Mouse (Mus musculus): Measurements from ENCODE around the gene Slc16a4. TPM values are rescaled to one million over a fixed set of nuclear protein-coding genes. Genes with fewer than 3 reads are reported as not detected.

Slc16a4 gene
- total RNA-seq, 2 experiments from 2014 or later, result 0.87 to 2.7 TPM

DNA sequence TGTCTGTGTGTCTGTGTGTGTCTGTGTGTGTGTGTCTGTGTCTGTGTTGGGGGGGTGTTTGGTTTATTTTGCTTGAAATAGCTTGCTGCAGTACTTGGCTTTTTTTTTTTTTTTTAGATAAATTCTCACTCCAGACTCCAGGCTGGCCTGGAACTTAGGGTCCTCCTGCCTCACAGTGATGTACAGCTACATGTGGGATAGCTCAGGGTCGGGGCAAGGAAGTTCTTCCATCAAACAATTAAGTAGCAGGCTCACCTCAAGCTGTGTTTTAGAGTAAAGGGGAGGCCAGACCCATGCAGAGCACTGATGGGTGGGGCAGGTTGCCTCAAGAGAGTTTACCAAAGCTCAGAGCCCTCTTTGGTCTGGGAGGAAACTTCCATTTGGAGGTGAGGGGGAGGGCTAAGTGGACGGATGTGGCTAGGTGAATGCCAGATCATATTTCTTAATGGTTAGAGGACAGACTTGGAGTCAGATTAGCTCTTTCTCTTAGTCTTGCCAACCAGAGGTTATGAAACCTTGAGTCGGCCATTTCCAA is 66.7 kb downstream of the Slc16a4 start:
- no peak for DNase-seq (ENCODE audit: low spot score in 2 of 2)

GRCm38 (mm10) chr3:107360341-107360740 is 69.3 kb downstream of the Slc16a4 start:
- DNase-seq (ENCODE audit: low spot score in 2 of 2), result no peak

Other genes with a start within 250 kb of the Slc16a4 start
- gene Kcna2, start 190.1 kb upstream of the Slc16a4 start, total RNA-seq (2021), result 1 to 10 TPM; 3.1 to 4.0 TPM
- not detected for gene Kcna10, start 108.2 kb upstream of the Slc16a4 start, total RNA-seq (2021)
- gene Cym, start 69.5 kb upstream of the Slc16a4 start, total RNA-seq (2021), result 1 to 10 TPM in 1 of 2 experiments, under 1 TPM in 1; 0.31 to 2.1 TPM
- not detected for gene A630076J17Rik, start 60.6 kb upstream of the Slc16a4 start, total RNA-seq (2021)
- 10 to 100 TPM in 1 of 2 experiments, under 1 TPM in 1; 0.25 to 10.2 TPM for gene Prok1, start 51.5 kb upstream of the Slc16a4 start, total RNA-seq (2021)
- gene Lamtor5, start 12.4 kb upstream of the Slc16a4 start, total RNA-seq (2021), result 10 to 100 TPM; 67.1 to 72.7 TPM
- 10 to 100 TPM; 41.1 to 47.0 TPM for gene Rbm15, start 42.4 kb downstream of the Slc16a4 start, total RNA-seq (2021)
- 10 to 100 TPM; 14.4 to 14.8 TPM for gene Kcnc4, start 168.3 kb downstream of the Slc16a4 start, total RNA-seq (2021)
- gene Slc6a17, start 226.8 kb downstream of the Slc16a4 start, total RNA-seq (2021), result 1 to 10 TPM; 3.7 to 3.8 TPM